Mouse (Mus musculus) left cerebral cortex, postnatal 25 days (tissue): Measurements from ENCODE around the gene Trub1. TPM values are rescaled to one million over a fixed set of nuclear protein-coding genes. Genes with fewer than 3 reads are reported as not detected.

ENCODE experiments used
- DNase-seq, 2 experiments: peaks; one replicate each; pipeline ENCODE4 v3.0.0; 2022; ENCODE audit warnings: low spot score in 2 of 2, mixed read lengths in 1 of 2
- intact Hi-C: fragments of 180-260 bp; cut with DNase I; formaldehyde crosslinking; loops from one replicate; pipeline ENCODE4 v1.15.1; 2025
- total RNA-seq, 2 experiments: library from RNA; stranded (reverse); gene quantifications; 2 replicates each; pipeline ENCODE4 v1.2.3; 2021

The Trub1 gene
- total RNA-seq, 2 experiments from 2014 or later, result 15.0 to 15.4 TPM

GRCm38 (mm10) chr19:57482815-57483214 is 30.1 kb downstream of the Trub1 start:
- DNase-seq, result no peak
- intact Hi-C loops, result no loop called here

- peak in 1 of 2 experiments; percentile 55 for DNase-seq
- intact Hi-C loops, result loop anchor here (2.0 to 5.0 kb wide), 4 partner anchors 56 to 155 kb away; partner anchors contain the start of gene Atrnl1
Measured at GRCm38 (mm10) chr19:57487051-57487658, 34.4 kb downstream of the Trub1 start.

GRCm38 (mm10) chr19:57489527-57489926 is 36.8 kb downstream of the Trub1 start:
- intact Hi-C loops, result loop anchor here (5.0 kb wide), 2 partner anchors 83 to 153 kb away; no protein-coding TSS in a partner anchor
- DNase-seq, result no peak

- no peak for DNase-seq
- intact Hi-C loops, result no loop called here
Measured at GRCm38 (mm10) chr19:57491030-57491429, 38.3 kb downstream of the Trub1 start.

GRCm38 (mm10) chr19:57494020-57494419 is 41.3 kb downstream of the Trub1 start:
- intact Hi-C loops, result no loop called here
- DNase-seq, result no peak

- DNase-seq, result no peak
- intact Hi-C loops, result no loop called here
Measured at GRCm38 (mm10) chr19:57498110-57498743, 45.5 kb downstream of the Trub1 start.

GRCm38 (mm10) chr19:57498884-57499410 is 46.2 kb downstream of the Trub1 start:
- intact Hi-C loops, result no loop called here
- no peak for DNase-seq

- intact Hi-C loops, result no loop called here
- DNase-seq, result no peak
Measured at GRCm38 (mm10) chr19:57500254-57500653, 47.5 kb downstream of the Trub1 start.

GRCm38 (mm10) chr19:57503144-57503543 is 50.4 kb downstream of the Trub1 start:
- intact Hi-C loops, result no loop called here

GRCm38 (mm10) chr19:57505048-57505932 is 52.6 kb downstream of the Trub1 start:
- intact Hi-C loops, result no loop called here
- no peak for DNase-seq

More at GRCm38 (mm10) chr19:57503144-57503543, 50.4 kb downstream of the Trub1 start:
- no peak for DNase-seq

GRCm38 (mm10) chr19:57506591-57506990 is 53.9 kb downstream of the Trub1 start:
- intact Hi-C loops, result no loop called here

GRCm38 (mm10) chr19:57508261-57508788 is 55.6 kb downstream of the Trub1 start:
- DNase-seq, result no peak
- intact Hi-C loops, result no loop called here

More at GRCm38 (mm10) chr19:57506591-57506990, 53.9 kb downstream of the Trub1 start:
- DNase-seq, result no peak

- DNase-seq, result no peak
- intact Hi-C loops, result no loop called here
Measured at GRCm38 (mm10) chr19:57509758-57510319, 57.1 kb downstream of the Trub1 start.

GRCm38 (mm10) chr19:57510836-57511235 is 58.1 kb downstream of the Trub1 start:
- intact Hi-C loops, result no loop called here
- no peak for DNase-seq

GRCm38 (mm10) chr19:57513123-57513522 is 60.4 kb downstream of the Trub1 start:
- peak in 1 of 2 experiments; percentile 68 for DNase-seq
- intact Hi-C loops, result no loop called here

GRCm38 (mm10) chr19:57521721-57522120 is 69.0 kb downstream of the Trub1 start:
- DNase-seq, result no peak
- intact Hi-C loops, result no loop called here

- intact Hi-C loops, result no loop called here
- peak; percentile 37 to 48 for DNase-seq
Measured at GRCm38 (mm10) chr19:57523363-57523762, 70.7 kb downstream of the Trub1 start.

GRCm38 (mm10) chr19:57525693-57526092 is 73.0 kb downstream of the Trub1 start:
- intact Hi-C loops, result no loop called here
- no peak for DNase-seq

GRCm38 (mm10) chr19:57530212-57530611 is 77.5 kb downstream of the Trub1 start:
- DNase-seq, result no peak
- intact Hi-C loops, result no loop called here
